Mouse (Mus musculus): ENCODE results near the gene Rxra. TPM values are rescaled to one million over a fixed set of nuclear protein-coding genes. Genes with fewer than 3 reads are reported as not detected.

Gene Rxra
- polyA plus RNA-seq, 1 experiment: 107 TPM

DNA sequence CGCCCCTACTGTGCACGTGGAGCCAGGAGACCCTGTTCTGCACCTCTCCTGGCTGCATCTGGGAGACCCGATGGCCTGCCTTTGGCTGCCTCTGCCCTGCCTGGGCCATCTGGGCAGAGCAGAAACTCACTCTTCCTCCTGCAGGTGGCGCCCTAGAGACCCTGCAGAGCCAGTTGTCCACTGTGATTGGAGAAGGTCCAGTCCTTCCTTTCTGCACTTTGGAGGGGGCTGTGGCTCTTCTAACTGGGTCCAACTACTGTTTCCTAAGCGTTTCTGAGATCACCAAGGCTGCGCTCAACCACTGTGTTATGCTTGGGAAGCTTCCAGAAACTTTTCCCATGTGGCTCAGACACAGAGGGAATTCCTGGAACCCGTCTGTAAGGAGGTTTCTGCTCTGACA, 95.7 kb downstream of the Rxra start:
- Histone ChIP-seq H3K36me3 (ENCODE audit: control insufficient read depth, insufficient read depth, low read length) (no peaks in the 10 kb centered on the region), H3K27me3 (replicated peaks; ENCODE audit: control insufficient read depth, insufficient read depth, low read length) (no peaks in the 10 kb centered on the region), H3K4me1 (ENCODE audit: control insufficient read depth, insufficient read depth, low read length) (no peaks in the 10 kb centered on the region), H3K4me3 (ENCODE audit: insufficient read depth, low read depth, low read length) (no peak overlapping the region), H3K27ac (ENCODE audit: insufficient read depth, low read depth, low read length) (no peak overlapping the region)
- peak; percentile 81 for DNase-seq
- WGBS: 24% methylated on average over 7 of the region's 7 CpGs
- TF ChIP-seq CTCF (conservative IDR thresholded peaks at IDR 0.05; ENCODE audit: insufficient read depth, insufficient read length, low read depth, low read length) (peak; percentile 80), POLR2A (IDR thresholded peaks at IDR 0.05; ENCODE audit: low read depth, low read length) (no peak)

DNA sequence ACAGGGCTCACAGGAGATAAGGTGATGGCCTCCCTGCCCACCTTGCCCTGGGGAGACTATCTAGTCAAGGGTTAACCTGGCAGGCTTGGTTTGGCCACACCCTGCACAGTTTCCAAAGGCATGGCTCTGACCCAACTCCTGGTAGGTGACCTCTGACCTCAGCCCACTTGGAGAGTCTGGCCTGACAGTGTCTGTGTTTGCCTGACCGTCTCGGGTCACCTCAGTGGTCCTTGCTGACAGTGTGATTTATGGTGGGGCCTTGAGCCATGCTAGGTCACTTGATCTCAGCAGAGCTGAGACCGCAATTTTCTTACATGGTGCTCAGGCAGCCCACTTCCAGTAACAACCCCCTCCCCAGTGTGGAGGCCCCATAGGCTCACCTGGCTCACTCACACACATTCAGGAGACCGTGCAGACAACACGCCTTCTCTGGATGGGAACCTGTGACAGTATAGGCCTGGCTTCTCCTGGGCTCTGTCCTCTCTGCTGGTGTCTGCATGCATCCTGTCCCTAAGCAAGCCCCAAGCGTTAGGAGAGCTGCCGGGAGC, 96.7 kb downstream of the Rxra start:
- WGBS: 64% methylated on average over 7 of the region's 7 CpGs
- Histone ChIP-seq H3K36me3 (ENCODE audit: control insufficient read depth, insufficient read depth, low read length) (no peaks in the 10 kb centered on the region), H3K27ac (ENCODE audit: insufficient read depth, low read depth, low read length) (0 out of 2 replicates have a peak overlapping the region, but pooled peaks have one; percentile 7), H3K27me3 (replicated peaks; ENCODE audit: control insufficient read depth, insufficient read depth, low read length) (no peaks in the 10 kb centered on the region), H3K4me1 (ENCODE audit: control insufficient read depth, insufficient read depth, low read length) (no peaks in the 10 kb centered on the region), H3K4me3 (ENCODE audit: insufficient read depth, low read depth, low read length) (no peak overlapping the region)
- DNase-seq: peak; percentile 56
- TF ChIP-seq CTCF (conservative IDR thresholded peaks at IDR 0.05; ENCODE audit: insufficient read depth, insufficient read length, low read depth, low read length): no peak
- TF ChIP-seq POLR2A (IDR thresholded peaks at IDR 0.05; ENCODE audit: low read depth, low read length): no peak

DNA sequence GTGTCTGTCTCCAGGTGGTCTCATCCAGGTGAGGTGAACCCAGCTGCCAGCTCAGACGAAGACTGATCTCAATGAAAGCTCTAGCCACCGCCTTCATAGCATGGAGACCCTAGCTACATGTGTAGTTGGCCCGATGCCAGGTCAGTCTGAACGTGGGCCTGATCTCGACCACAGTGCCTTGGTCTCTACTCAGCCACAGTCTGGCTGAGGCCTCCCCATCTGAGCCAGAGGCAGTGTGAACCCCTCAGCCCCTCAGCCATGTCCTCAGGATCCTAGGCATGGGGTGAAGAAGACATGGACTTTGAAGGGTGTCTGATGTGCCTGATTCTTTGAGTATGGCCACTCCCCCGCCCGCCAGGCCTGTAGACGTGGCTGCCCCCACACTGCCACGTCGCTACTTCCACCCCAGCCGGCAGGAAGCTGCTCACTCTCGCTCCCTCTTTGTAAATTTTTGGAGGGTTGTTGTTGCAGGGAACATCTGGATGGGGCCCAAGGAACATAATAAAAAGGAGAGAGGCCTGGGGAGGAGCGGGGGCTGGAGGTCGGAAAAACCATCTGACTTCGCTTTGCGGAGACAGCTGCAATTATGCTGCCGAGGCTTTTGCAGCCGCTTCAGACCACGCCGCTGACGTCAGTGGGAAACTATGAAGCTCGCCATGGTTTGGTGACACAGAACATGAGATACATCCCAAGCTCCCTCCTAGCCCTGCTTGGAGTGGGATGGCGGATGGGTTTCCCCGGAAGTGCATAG, 97.9 kb downstream of the Rxra start:
- H3K36me3 ChIP-seq (ENCODE audit: control insufficient read depth, insufficient read depth, low read length): no peaks in the 10 kb centered on the region
- TF ChIP-seq CTCF (conservative IDR thresholded peaks at IDR 0.05; ENCODE audit: insufficient read depth, insufficient read length, low read depth, low read length) (no peak), POLR2A (IDR thresholded peaks at IDR 0.05; ENCODE audit: low read depth, low read length) (no peak)
- 55% methylated on average over 24 of the region's 24 CpGs for WGBS
- no peaks in the 10 kb centered on the region for H3K27me3 ChIP-seq (replicated peaks; ENCODE audit: control insufficient read depth, insufficient read depth, low read length)
- no peaks in the 10 kb centered on the region for H3K4me1 ChIP-seq (ENCODE audit: control insufficient read depth, insufficient read depth, low read length)
- DNase-seq: peak; percentile 77
- H3K27ac ChIP-seq (ENCODE audit: insufficient read depth, low read depth, low read length): peak overlapping the region; percentile 81
- H3K4me3 ChIP-seq (ENCODE audit: insufficient read depth, low read depth, low read length): no peak overlapping the region

DNA sequence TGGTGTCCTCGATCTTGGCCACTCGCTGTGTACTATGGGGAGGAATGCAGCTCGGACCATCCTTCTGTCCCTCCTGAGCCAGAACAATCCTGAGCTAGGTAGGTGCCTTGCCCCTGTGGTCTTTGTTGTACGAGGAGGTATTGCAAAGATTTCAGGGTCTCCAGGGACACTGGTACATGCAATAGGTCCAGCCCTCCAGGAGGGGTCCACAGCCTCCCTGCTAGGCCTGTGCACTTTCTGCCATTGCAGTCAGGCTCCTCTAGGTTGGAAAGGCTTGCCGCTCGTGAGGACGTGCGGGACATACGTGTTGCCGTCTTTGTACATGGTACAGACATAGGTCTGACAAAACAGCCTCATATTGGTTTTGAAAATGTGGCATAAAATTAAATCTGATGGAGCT, 98.8 kb downstream of the Rxra start:
- no peaks in the 10 kb centered on the region for H3K36me3 ChIP-seq (ENCODE audit: control insufficient read depth, insufficient read depth, low read length)
- H3K4me3 ChIP-seq (ENCODE audit: insufficient read depth, low read depth, low read length): no peak overlapping the region
- peak overlapping the region; percentile 30; the same call in 1 of the 2 replicates for H3K27ac ChIP-seq (ENCODE audit: insufficient read depth, low read depth, low read length)
- no peaks in the 10 kb centered on the region for H3K27me3 ChIP-seq (replicated peaks; ENCODE audit: control insufficient read depth, insufficient read depth, low read length)
- no peak for DNase-seq
- WGBS: 93% methylated on average over 10 of the region's 10 CpGs
- TF ChIP-seq POLR2A (IDR thresholded peaks at IDR 0.05; ENCODE audit: low read depth, low read length): no peak
- TF ChIP-seq CTCF (conservative IDR thresholded peaks at IDR 0.05; ENCODE audit: insufficient read depth, insufficient read length, low read depth, low read length): no peak
- no peaks in the 10 kb centered on the region for H3K4me1 ChIP-seq (ENCODE audit: control insufficient read depth, insufficient read depth, low read length)

DNA sequence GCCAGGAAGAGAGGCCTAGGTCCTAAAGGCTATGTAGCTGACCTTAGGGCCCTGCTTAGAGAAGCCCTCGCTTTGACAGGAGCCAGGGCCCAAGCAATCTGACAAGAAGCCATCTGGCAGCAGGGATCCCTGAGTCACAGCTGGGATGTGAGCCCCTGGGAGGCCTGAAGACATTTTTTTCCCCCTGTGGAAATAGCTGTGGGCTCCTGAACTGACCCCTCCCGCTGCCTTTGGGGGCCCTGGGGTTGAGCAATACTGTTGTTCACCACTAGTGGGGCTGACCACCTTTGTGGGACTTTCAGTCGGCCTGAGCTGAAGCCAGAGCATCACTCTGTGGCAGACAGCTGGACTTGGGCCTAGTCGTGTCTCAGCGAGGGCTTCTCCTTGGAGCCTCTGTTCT, 99.4 kb downstream of the Rxra start:
- TF ChIP-seq CTCF (conservative IDR thresholded peaks at IDR 0.05; ENCODE audit: insufficient read depth, insufficient read length, low read depth, low read length) (no peak), POLR2A (IDR thresholded peaks at IDR 0.05; ENCODE audit: low read depth, low read length) (no peak)
- H3K4me1 ChIP-seq (ENCODE audit: control insufficient read depth, insufficient read depth, low read length): no peaks in the 10 kb centered on the region
- no peaks in the 10 kb centered on the region for H3K27me3 ChIP-seq (replicated peaks; ENCODE audit: control insufficient read depth, insufficient read depth, low read length)
- no peak overlapping the region for H3K4me3 ChIP-seq (ENCODE audit: insufficient read depth, low read depth, low read length)
- H3K36me3 ChIP-seq (ENCODE audit: control insufficient read depth, insufficient read depth, low read length): no peaks in the 10 kb centered on the region
- whole genome bisulfite sequencing: 77% methylated on average over 5 of the region's 5 CpGs
- H3K27ac ChIP-seq (ENCODE audit: insufficient read depth, low read depth, low read length): no peak overlapping the region
- no peak for DNase-seq

DNA sequence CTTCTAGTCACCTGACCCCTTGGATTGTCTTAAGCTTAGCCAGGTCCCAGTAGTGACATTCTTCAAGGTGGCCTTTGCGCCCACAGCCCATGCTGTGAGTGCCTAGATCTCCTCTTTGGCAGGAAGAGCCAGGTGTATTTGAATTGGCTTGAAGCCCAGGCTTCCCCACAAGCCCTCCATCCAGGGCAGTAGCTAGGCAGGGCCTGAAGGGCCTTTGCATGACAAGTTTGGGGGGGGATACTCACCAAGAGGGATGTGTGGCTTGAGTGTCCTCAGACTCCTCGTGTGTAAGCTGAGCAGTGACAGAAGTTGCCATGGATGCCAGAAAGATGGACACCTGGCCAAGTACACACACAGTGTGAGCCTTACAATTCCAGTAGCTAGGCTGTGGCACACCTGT, 101.5 kb downstream of the Rxra start:
- H3K4me1 ChIP-seq (ENCODE audit: control insufficient read depth, insufficient read depth, low read length): no peaks in the 10 kb centered on the region
- no peaks in the 10 kb centered on the region for H3K27me3 ChIP-seq (replicated peaks; ENCODE audit: control insufficient read depth, insufficient read depth, low read length)
- H3K27ac ChIP-seq (ENCODE audit: insufficient read depth, low read depth, low read length): no peak overlapping the region
- DNase-seq: no peak
- TF ChIP-seq CTCF (conservative IDR thresholded peaks at IDR 0.05; ENCODE audit: insufficient read depth, insufficient read length, low read depth, low read length) (no peak), POLR2A (IDR thresholded peaks at IDR 0.05; ENCODE audit: low read depth, low read length) (no peak)
- H3K4me3 ChIP-seq (ENCODE audit: insufficient read depth, low read depth, low read length): no peak overlapping the region
- WGBS: 78% methylated on average over 2 of the region's 2 CpGs
- H3K36me3 ChIP-seq (ENCODE audit: control insufficient read depth, insufficient read depth, low read length): no peaks in the 10 kb centered on the region

DNA sequence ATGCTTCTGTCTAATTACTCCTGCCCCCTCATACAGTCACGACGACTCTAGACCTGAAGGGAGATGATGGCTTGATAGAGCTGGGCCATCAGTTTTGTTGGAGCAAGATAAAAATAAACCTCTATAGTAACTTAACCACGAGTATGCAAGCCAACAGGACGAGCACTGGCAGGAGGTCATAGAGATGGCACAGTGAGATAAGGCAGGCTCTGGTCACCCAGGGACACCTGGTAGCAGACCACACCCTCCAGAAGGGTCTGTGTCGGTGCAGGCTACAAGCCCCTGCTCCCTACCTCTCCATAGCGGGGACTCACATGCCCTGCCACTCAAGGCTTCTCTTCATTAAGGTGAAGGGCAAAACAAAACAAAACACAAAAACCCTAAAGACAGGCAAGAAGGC, 102.0 kb downstream of the Rxra start:
- Histone ChIP-seq H3K27me3 (replicated peaks; ENCODE audit: control insufficient read depth, insufficient read depth, low read length) (no peaks in the 10 kb centered on the region), H3K27ac (ENCODE audit: insufficient read depth, low read depth, low read length) (no peak overlapping the region), H3K4me1 (ENCODE audit: control insufficient read depth, insufficient read depth, low read length) (no peaks in the 10 kb centered on the region), H3K36me3 (ENCODE audit: control insufficient read depth, insufficient read depth, low read length) (no peaks in the 10 kb centered on the region), H3K4me3 (ENCODE audit: insufficient read depth, low read depth, low read length) (no peak overlapping the region)
- TF ChIP-seq POLR2A (IDR thresholded peaks at IDR 0.05; ENCODE audit: low read depth, low read length): no peak
- no peak for TF ChIP-seq CTCF (conservative IDR thresholded peaks at IDR 0.05; ENCODE audit: insufficient read depth, insufficient read length, low read depth, low read length)
- DNase-seq: no peak
- WGBS: 68% methylated on average over 6 of the region's 6 CpGs

Data from kidney, adult 2 months (tissue).